ENCODE assay signal across 8 mouse cellular contexts in the genomic region with DNA sequence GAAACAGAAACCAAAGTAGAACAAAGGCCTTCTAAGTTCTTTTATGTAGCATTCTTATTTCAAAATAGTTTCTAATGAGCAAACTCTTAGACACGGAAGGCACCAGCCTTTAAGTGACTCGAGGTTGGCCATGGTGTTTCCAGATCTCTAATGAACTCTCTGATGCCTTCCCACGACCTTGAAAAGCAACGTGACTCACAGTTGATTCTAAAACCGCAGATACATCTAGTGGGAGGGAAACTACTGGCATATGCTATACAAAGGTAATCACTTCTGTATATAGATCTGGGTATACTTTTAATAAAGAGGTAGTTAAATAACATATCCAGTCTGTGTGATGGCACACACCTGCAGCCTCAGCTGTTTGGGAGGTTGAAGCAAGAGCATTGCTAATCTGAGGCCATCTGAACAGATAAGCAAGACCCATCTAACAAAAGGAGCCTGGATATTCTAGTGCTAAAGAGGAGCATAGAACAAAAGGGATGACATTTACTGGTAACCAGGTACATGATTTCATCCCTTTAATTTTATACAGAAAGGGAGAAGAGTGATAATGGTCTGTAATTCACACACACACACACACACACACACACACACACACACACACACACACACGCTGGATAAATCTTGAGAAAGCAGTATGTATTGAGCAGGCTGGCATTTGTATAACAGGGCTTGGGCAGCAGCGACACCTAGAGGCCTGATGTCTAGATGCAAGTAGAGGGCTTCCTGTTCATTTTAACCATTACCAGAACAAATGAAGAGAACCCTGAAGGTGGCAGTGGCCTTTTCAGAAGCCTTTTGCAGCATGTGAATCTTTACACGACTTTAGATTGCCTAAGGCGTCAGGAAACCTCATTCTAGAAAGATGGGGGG.
DNase-seq lines count a peak whose midpoint lies in the region; ATAC-seq lines count a peak whose summit lies in the region.

No protein-coding gene starts in this region.

- no peak overlapping the region for H3K4me3 ChIP-seq in limb, embryonic 11.5 days (ENCODE audit: low read depth, low read length)
- no peak overlapping the region for H3K4me3 ChIP-seq in stomach, embryonic 14.5 days (ENCODE audit: low read depth, low read length)

- no peaks in the 10 kb centered on the region for H3K36me3 ChIP-seq in limb, embryonic 11.5 days (ENCODE audit: control insufficient read depth, insufficient read depth, low read length)
- H3K36me3 ChIP-seq in stomach, embryonic 14.5 days (ENCODE audit: control insufficient read depth, insufficient read depth, low read length) = no peaks in the 10 kb centered on the region

- WGBS in limb, embryonic 11.5 days = 46% methylated on average over 9 of the region's 9 CpGs
- WGBS in stomach, embryonic 14.5 days = 39% methylated on average over 9 of the region's 9 CpGs

- H3K4me1 ChIP-seq in limb, embryonic 11.5 days (ENCODE audit: control insufficient read depth, insufficient read depth, low read length) = peaks cover 7% of the 10 kb centered on the region; the same call in 1 of the 2 replicates
- peaks cover 6% of the 10 kb centered on the region for H3K4me1 ChIP-seq in stomach, embryonic 14.5 days (ENCODE audit: control insufficient read depth, insufficient read depth, low read length)

- DNase-seq in 3134 (ENCODE audit: extremely low read depth, insufficient read length, low spot score) = peak; percentile 35
- DNase-seq in adrenal gland, adult 18-20 months (ENCODE audit: low spot score in 2 of 2) = peak; percentile 74 to 75
- DNase-seq in embryo, embryonic 10.5 days (ENCODE audit: low spot score) = peak; percentile 92
- peak; percentile 41 to 52 for DNase-seq in gastrocnemius, postnatal 36 days
- DNase-seq in kidney, adult 8-10 months = peak; percentile 54 to 80
- peak; percentile 90 for DNase-seq in limb, embryonic 11.5 days (ENCODE audit: low spot score)
- peak; percentile 83 for DNase-seq in neural tube, embryonic 10.5 days (ENCODE audit: extremely low spot score, low spot score)

- H3K9me3 ChIP-seq in limb, embryonic 11.5 days (ENCODE audit: control insufficient read depth, low read length) = no peaks in the 10 kb centered on the region
- no peaks in the 10 kb centered on the region for H3K9me3 ChIP-seq in stomach, embryonic 14.5 days (ENCODE audit: control insufficient read depth, low read depth, low read length)

- no peak overlapping the region for H3K27ac ChIP-seq in limb, embryonic 11.5 days (replicated peaks; ENCODE audit: low read depth, low read length)
- no peak overlapping the region for H3K27ac ChIP-seq in stomach, embryonic 14.5 days (ENCODE audit: low read length)

- no peak overlapping the region for H3K4me2 ChIP-seq in limb, embryonic 11.5 days (ENCODE audit: low read depth, severe bottlenecking)
- H3K4me2 ChIP-seq in stomach, embryonic 14.5 days (replicated peaks; ENCODE audit: low read depth, low read length) = no peak overlapping the region

- H3K9ac ChIP-seq in limb, embryonic 11.5 days (ENCODE audit: low read length) = no peak overlapping the region
- H3K9ac ChIP-seq in stomach, embryonic 14.5 days (replicated peaks; ENCODE audit: low read depth, low read length) = no peak overlapping the region

- no peaks in the 10 kb centered on the region for H3K27me3 ChIP-seq in limb, embryonic 11.5 days (ENCODE audit: control insufficient read depth, insufficient read depth, low read length)
- no peaks in the 10 kb centered on the region for H3K27me3 ChIP-seq in stomach, embryonic 14.5 days (ENCODE audit: control insufficient read depth, insufficient read depth, low read length)

- intact Hi-C loops in gastrocnemius, postnatal 36 days (cut with DNase I) = loop anchor here (5.0 kb wide), 2 partner anchors 122 to 227 kb away; no protein-coding TSS in a partner anchor

- peak; percentile 65; the same call in 1 of the 2 replicates for ATAC-seq in limb, embryonic 11.5 days (ENCODE audit: insufficient number of reproducible peaks, low FRiP score, low TSS enrichment, low read depth)
- ATAC-seq in stomach, embryonic 14.5 days (ENCODE audit: insufficient number of reproducible peaks, insufficient read depth, low FRiP score, low read depth) = peak; percentile 62

Comparison
In these comparisons a context has a peak if more than half of its experiments do, and no peak if none do; other contexts are left out.
1. DNase-seq: peak in every context shown above with its lines; median percentile 92 in embryo, embryonic 10.5 days; 90 in limb, embryonic 11.5 days; 83 in neural tube, embryonic 10.5 days; 74 in adrenal gland, adult 18-20 months; 67 in kidney, adult 8-10 months; 46 in gastrocnemius, postnatal 36 days; 35 in 3134.